Mouse (Mus musculus) intestine, embryonic 16.5 days (tissue): ENCODE measurements around the gene Gm10318. TPM values are rescaled to one million over a fixed set of nuclear protein-coding genes. Genes with fewer than 3 reads are reported as not detected.

Experiments used
- ATAC-seq: fragments of 200-750 bp; cut with Nextera tagmentation; 2 replicates; pipeline ENCODE4 v1.8.0; 2017; ENCODE audit warnings: moderate TSS enrichment, moderate library complexity
- H3K27ac ChIP-seq: fragments of 300-500 bp; sonication (generic); 2 replicates; pipeline ENCODE4 v1.5.1; 2014; ENCODE audit warnings: mild to moderate bottlenecking, low read length
- H3K27me3 ChIP-seq: fragments of 300-500 bp; sonication (generic); replicated peaks from 2 replicates; pipeline ENCODE4 v1.6.1; 2014; ENCODE audit warnings: low read length, control low read depth, mixed read lengths; ENCODE audit not compliant: control insufficient read depth, insufficient read depth
- H3K36me3 ChIP-seq: fragments of 300-500 bp; sonication (generic); 2 replicates; pipeline ENCODE4 v1.6.1; 2014; ENCODE audit warnings: low read length, control low read depth; ENCODE audit not compliant: control insufficient read depth, insufficient read depth
- H3K4me1 ChIP-seq: fragments of 300-500 bp; sonication (generic); 2 replicates; pipeline ENCODE4 v1.6.1; 2014; ENCODE audit warnings: low read length, control low read depth, mixed read lengths; ENCODE audit not compliant: control insufficient read depth, insufficient read depth
- H3K4me2 ChIP-seq: fragments of 300-500 bp; sonication (generic); 2 replicates; pipeline ENCODE4 v1.6.1; 2014; ENCODE audit warnings: low read depth, low read length, control low read depth
- H3K4me3 ChIP-seq: fragments of 300-500 bp; sonication (generic); 2 replicates; pipeline ENCODE4 v1.5.1; 2014; ENCODE audit warnings: mild to moderate bottlenecking, low read length
- H3K9ac ChIP-seq: fragments of 300-500 bp; sonication (generic); 2 replicates; pipeline ENCODE4 v1.6.1; 2014; ENCODE audit warnings: low read depth, low read length
- H3K9me3 ChIP-seq: fragments of 300-500 bp; sonication (generic); 2 replicates; pipeline ENCODE4 v1.6.1; 2016; ENCODE audit warnings: low read length, control low read depth; ENCODE audit not compliant: control insufficient read depth
- WGBS: fragments of 180-500 bp; shearing (Covaris S2); extraction: QIAGEN DNeasy Blood & Tissue Kit; methylation state at CpG from one replicate; pipeline ENCODE4 v1.1.7; 2014; 5-methylcytosine and 5-hydroxymethylcytosine counted together
- polyA plus RNA-seq: library from polyadenylated mRNA; unstranded; fragments of >200 nt; fragmentation: Nextera tagmentation; extraction: Ambion mirVana; gene quantifications from 2 replicates; pipeline ENCODE4 v1.2.1, GENCODE M21; 2015

Gene Gm10318
- polyA plus RNA-seq, 1 experiment from 2014 or later, result not detected

DNA sequence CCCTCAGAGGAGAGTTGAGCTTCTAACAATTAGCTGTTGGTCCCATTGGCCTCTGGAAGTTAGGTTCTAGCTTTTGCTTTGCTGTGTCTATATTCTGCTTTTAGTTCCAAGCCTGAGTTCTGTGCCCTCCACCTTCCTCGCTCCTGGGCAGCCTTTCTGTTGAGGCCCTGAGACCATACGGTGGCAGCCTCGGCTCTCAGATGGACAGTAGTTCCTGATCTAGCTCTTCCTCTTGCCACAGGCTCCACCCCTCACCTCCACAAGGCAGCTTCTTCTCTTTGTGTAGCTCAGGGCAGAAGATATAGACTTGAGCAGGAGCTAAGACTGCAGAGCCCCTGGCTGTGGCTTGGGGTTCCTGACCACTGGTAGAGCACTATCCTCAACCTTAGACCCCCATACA, 27.6 kb downstream of the Gm10318 start:
- no peaks in the 10 kb centered on the region for H3K4me1 ChIP-seq
- ATAC-seq, result no peak
- H3K4me2 ChIP-seq, result no peak overlapping the region
- no peaks in the 10 kb centered on the region for H3K9me3 ChIP-seq
- no peaks in the 10 kb centered on the region for H3K36me3 ChIP-seq
- H3K27me3 ChIP-seq, result no peaks in the 10 kb centered on the region
- 73% methylated on average over 3 of the region's 3 CpGs for WGBS
- H3K4me3 ChIP-seq, result no peak overlapping the region
- no peak overlapping the region for H3K27ac ChIP-seq
- no peak overlapping the region for H3K9ac ChIP-seq

- no peak overlapping the region for H3K4me2 ChIP-seq
- no peak for ATAC-seq
- 85% methylated on average over 5 of the region's 5 CpGs for WGBS
Measured at GRCm38 (mm10) chr10:77882553-77882952, 29.9 kb downstream of the Gm10318 start.

DNA sequence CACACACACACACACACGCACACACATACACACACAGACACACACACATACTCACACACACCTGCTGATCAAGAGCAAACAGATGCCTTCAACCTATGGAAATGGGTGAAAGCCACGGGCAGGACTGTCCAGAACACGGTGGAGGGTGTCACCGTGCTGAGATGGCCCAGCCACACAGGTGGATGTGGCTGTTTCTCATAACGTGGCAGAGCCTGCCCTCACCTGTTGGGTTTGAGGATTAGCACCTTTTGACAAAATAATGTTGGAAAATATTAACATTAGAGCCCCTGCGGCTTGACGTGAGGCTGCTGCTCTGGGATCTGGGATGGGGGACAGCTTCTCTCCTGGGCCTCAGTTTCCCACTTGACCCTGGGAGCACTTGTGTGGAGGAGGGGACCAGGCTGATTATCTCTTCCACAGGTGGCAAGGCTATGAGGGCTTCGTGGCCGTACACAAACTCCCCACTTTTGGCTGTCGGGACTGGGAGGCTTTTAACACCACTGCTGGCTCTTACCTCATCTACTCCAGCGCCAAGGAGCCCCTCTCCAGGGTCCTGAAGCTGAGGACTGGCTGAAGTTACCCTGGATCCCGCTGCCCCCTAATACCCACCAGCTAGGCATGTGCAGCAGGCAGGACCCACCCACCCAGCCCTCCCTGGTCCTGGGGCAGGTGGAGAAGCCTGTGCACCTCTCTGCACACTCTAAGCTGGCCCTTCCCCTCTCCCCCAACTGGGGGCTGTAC, 33.5 kb downstream of the Gm10318 start:
- WGBS, result 47% methylated on average over 12 of the region's 12 CpGs
- Histone ChIP-seq H3K27me3 (no peaks in the 10 kb centered on the region), H3K36me3 (no peaks in the 10 kb centered on the region), H3K4me3 (no peak overlapping the region), H3K27ac (no peak overlapping the region), H3K4me1 (no peaks in the 10 kb centered on the region), H3K9me3 (no peaks in the 10 kb centered on the region), H3K4me2 (no peak overlapping the region), H3K9ac (no peak overlapping the region)
- ATAC-seq, result no peak

More at GRCm38 (mm10) chr10:77882553-77882952, 29.9 kb downstream of the Gm10318 start:
- no peaks in the 10 kb centered on the region for H3K4me1 ChIP-seq
- no peak overlapping the region for H3K27ac ChIP-seq
- no peaks in the 10 kb centered on the region for H3K36me3 ChIP-seq
- H3K4me3 ChIP-seq, result no peak overlapping the region
- no peaks in the 10 kb centered on the region for H3K9me3 ChIP-seq
- H3K27me3 ChIP-seq, result no peaks in the 10 kb centered on the region
- no peak overlapping the region for H3K9ac ChIP-seq

- 80% methylated on average over 8 of the region's 8 CpGs for WGBS
- H3K27me3 ChIP-seq, result no peaks in the 10 kb centered on the region
- H3K36me3 ChIP-seq, result no peaks in the 10 kb centered on the region
- no peak overlapping the region for H3K27ac ChIP-seq
- H3K9me3 ChIP-seq, result no peaks in the 10 kb centered on the region
- no peaks in the 10 kb centered on the region for H3K4me1 ChIP-seq
- no peak overlapping the region for H3K4me2 ChIP-seq
- no peak for ATAC-seq
- no peak overlapping the region for H3K4me3 ChIP-seq
- no peak overlapping the region for H3K9ac ChIP-seq
Measured at GRCm38 (mm10) chr10:77890987-77891565, 38.4 kb downstream of the Gm10318 start.

GRCm38 (mm10) chr10:77895562-77895961, 42.9 kb downstream of the Gm10318 start:
- Histone ChIP-seq H3K9me3 (no peaks in the 10 kb centered on the region), H3K4me1 (no peaks in the 10 kb centered on the region), H3K9ac (no peak overlapping the region), H3K4me2 (no peak overlapping the region), H3K36me3 (no peaks in the 10 kb centered on the region), H3K27me3 (no peaks in the 10 kb centered on the region), H3K4me3 (no peak overlapping the region), H3K27ac (no peak overlapping the region)
- no peak for ATAC-seq
- WGBS, result 47% methylated on average over 5 of the region's 5 CpGs

GRCm38 (mm10) chr10:77900126-77900525, 47.5 kb downstream of the Gm10318 start:
- H3K9ac ChIP-seq, result no peak overlapping the region
- H3K27me3 ChIP-seq, result no peaks in the 10 kb centered on the region
- WGBS, result 67% methylated on average over 7 of the region's 7 CpGs
- H3K4me3 ChIP-seq, result no peak overlapping the region
- H3K36me3 ChIP-seq, result no peaks in the 10 kb centered on the region
- no peak overlapping the region for H3K4me2 ChIP-seq
- no peak overlapping the region for H3K27ac ChIP-seq
- H3K4me1 ChIP-seq, result peaks cover 6% of the 10 kb centered on the region; the same call in 1 of the 2 replicates
- no peaks in the 10 kb centered on the region for H3K9me3 ChIP-seq
- no peak for ATAC-seq

DNA sequence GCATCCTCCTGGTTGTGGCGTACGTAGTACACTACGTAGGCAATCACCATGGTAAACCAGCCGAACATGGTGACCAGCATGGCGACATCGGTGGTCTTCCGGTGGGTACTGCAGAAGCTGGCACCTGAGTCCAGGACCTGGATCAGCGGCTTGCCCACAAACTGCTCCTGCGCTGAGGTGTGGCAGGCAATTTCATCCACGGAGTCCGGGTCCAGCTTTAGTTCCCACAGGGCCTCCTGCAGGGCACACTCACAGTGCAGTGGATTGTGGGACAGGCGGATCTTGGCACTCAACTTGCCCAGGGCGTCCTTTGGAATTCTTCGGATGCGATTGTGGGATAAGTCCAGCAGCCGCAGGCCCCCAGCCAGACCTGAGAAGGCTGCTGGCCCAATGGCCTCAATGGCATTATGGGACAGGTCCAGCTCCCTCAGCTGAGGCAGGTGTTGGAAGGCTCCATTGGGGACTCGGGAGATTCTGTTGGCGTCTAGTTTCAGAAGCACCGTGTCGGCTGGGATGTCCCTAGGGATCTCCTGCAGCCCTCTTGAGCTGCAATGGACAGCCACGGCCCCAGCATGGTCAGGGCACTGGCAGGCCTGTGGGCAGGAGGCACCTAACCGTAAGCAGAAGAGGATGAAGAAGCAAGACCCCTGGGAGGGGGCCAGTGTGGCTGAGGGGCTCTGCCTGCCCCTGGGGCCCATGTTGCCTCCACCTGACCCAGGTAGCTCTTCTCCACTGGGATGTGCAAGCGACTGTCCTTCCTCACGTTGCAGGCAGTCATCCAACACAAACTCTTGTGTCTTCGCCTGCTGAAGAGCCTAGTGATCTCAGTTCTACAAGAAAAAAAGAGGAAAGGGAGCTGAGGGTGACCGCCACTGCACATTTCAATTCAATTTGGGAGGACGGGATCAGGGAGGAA, 48.5 kb downstream of the Gm10318 start:
- H3K4me1 ChIP-seq, result peaks cover 6% of the 10 kb centered on the region; the same call in 1 of the 2 replicates
- no peak for ATAC-seq
- no peak overlapping the region for H3K27ac ChIP-seq
- WGBS, result 85% methylated on average over 27 of the region's 27 CpGs
- H3K4me3 ChIP-seq, result peak overlapping the region; percentile 62
- H3K36me3 ChIP-seq, result no peaks in the 10 kb centered on the region
- no peaks in the 10 kb centered on the region for H3K27me3 ChIP-seq
- 0 out of 2 replicates have a peak overlapping the region, but pooled peaks have one; percentile 73 for H3K9ac ChIP-seq
- no peaks in the 10 kb centered on the region for H3K9me3 ChIP-seq
- peak overlapping the region; percentile 95; the same call in 1 of the 2 replicates for H3K4me2 ChIP-seq

DNA sequence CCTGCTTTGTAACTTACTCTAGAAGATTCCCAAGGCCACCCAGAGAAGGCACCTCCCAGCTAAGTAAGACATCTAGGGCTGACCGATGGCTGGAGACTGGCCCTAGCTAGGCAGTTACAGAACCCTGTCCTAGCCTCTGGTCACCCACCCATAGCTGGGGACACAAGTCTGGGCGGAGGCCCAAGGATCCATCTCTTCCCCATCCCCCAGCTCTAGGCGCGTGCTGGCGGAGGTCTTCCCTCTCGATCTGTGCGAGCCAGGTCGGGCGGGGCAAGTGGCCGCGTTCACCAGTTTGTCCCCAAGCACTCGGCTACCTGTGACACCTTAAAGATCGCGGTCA, 49.2 kb downstream of the Gm10318 start:
- no peaks in the 10 kb centered on the region for H3K36me3 ChIP-seq
- H3K27me3 ChIP-seq, result no peaks in the 10 kb centered on the region
- peak overlapping the region; percentile 73 for H3K9ac ChIP-seq
- peaks cover 6% of the 10 kb centered on the region; the same call in 1 of the 2 replicates for H3K4me1 ChIP-seq
- H3K4me2 ChIP-seq, result peak overlapping the region; percentile 95
- peak; percentile 37 for ATAC-seq
- H3K4me3 ChIP-seq, result peak overlapping the region; percentile 62
- 2% methylated on average over 14 of the region's 14 CpGs for WGBS
- H3K9me3 ChIP-seq, result no peaks in the 10 kb centered on the region
- H3K27ac ChIP-seq, result no peak overlapping the region

GRCm38 (mm10) chr10:77902211-77902893, 49.7 kb downstream of the Gm10318 start, which contains the start of gene Lrrc3:
Gene Lrrc3, minus strand, starts transcription at chr10:77902536.
- WGBS, result under 1% methylated on average over 39 of the region's 46 CpGs
- H3K36me3 ChIP-seq, result no peaks in the 10 kb centered on the region
- H3K4me3 ChIP-seq, result peak within 1 kb of the TSS; percentile 62
- peak within 1 kb of the TSS; percentile 73 for H3K9ac ChIP-seq
- H3K4me2 ChIP-seq, result peak within 1 kb of the TSS; percentile 95
- H3K4me1 ChIP-seq, result peaks cover 6% of the 10 kb centered on the region; the same call in 1 of the 2 replicates
- H3K9me3 ChIP-seq, result no peaks in the 10 kb centered on the region
- ATAC-seq, result peak; percentile 86
- no peak within 1 kb of the TSS for H3K27ac ChIP-seq
- no peaks in the 10 kb centered on the region for H3K27me3 ChIP-seq
